Mouse (Mus musculus): ENCODE data around the gene Zfand4. TPM values are rescaled to one million over a fixed set of nuclear protein-coding genes. Genes with fewer than 3 reads are reported as not detected.
A peak's percentile ranks its signal among the peaks of the same experiment; 100 is the strongest.

Zfand4 gene
- polyA plus RNA-seq, 1 experiment from 2014 or later: 10.4 TPM

DNA sequence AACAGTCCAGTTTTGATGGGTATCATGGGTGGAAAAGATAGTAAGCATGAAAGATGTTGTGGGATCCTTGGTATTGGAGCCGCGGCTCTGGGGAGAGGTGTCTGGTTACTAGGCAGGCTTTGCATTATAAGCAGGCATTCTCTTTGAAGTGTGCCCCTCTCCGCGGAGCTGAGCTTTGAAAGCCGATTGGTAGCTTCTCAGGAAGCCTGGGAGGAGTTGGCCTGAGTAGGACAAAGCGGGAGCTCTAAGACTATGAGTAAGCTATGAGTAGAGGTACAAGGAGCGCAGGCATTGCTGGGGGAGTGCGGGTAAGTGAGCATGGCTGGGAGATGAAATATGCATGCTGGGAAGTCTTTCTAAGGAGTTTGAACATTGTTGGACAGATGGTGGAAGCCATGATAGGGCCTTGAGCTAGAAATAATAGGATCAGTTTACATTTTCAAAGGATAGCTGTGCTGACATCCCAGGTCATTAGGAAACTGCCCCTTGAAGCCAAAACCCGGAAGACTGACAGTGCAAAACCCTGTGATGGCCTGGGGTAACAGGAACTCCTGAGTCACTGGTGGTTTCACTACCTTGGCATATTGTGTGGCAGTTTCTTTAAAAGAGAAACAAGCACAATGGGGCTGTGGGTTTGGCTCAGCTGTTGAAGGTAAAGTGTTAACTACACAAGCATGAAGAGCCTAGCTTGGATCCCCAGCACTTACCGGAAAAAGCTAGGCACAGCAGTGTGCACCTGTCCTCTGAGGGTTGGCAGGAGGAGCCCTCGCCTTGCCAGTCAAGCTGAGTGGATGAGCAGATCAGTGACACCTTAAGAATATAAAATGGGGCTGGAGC lies 2.5 kb downstream of the Zfand4 start:
- Histone ChIP-seq H3K36me3 (ENCODE audit: poor library complexity, severe bottlenecking) (peaks cover 8% of the 10 kb centered on the region; the same call in 1 of the 2 replicates), H3K4me3 (peak overlapping the region; percentile 24), H3K4me1 (peaks cover 21% of the 10 kb centered on the region), H3K27me3 (no peaks in the 10 kb centered on the region), H3K4me2 (peak overlapping the region; percentile 71), H3K9ac (0 out of 2 replicates have a peak overlapping the region, but pooled peaks have one; percentile 14), H3K9me3 (replicated peaks) (no peaks in the 10 kb centered on the region), H3K27ac (peak overlapping the region; percentile 78)
- ATAC-seq: peak; percentile 44
- WGBS: 14% methylated on average over 11 of the region's 11 CpGs

DNA sequence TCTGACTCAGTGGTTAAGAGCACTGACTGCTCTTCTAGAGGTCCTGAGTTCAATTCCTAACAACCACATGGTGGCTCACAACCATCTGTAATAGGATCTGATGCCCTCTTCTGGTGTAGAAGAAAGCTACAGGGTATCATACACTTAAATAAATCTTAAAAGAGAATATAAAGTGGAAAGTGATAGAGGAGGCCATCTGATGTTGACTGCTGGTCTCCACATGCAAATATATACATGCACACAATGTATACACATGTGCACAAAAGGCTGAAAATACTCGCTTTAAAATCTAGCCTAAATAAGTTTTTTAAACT lies 3.0 kb downstream of the Zfand4 start:
- Histone ChIP-seq H3K27me3 (no peaks in the 10 kb centered on the region), H3K9me3 (replicated peaks) (no peaks in the 10 kb centered on the region), H3K4me3 (no peak overlapping the region), H3K27ac (no peak overlapping the region), H3K4me2 (no peak overlapping the region), H3K9ac (no peak overlapping the region), H3K36me3 (ENCODE audit: poor library complexity, severe bottlenecking) (0 out of 2 replicates have a peak, but pooled peaks cover 3% of the 10 kb centered on the region), H3K4me1 (peaks cover 21% of the 10 kb centered on the region)
- WGBS: 96% methylated on average over 1 of the region's 1 CpGs
- no peak for ATAC-seq

DNA sequence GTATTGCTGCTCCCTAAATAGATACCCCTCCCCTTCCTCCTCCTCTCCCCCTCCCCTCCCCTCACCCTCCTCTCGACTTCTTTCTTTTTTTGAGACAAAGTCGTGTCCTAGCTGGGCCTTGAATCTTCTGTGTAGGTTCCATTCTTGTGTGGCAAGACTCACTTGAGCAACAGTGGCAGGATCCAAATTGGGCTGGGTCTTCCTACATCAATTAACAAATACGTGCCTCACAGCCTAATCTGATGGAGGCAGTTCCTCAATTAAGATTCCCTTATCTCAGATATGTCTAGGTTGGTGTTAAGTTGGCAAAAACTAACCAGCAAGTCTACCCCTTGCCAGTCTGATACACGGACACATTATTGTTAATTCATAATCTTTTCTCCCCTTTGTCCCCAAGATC lies 11.7 kb downstream of the Zfand4 start:
- Histone ChIP-seq H3K9me3 (replicated peaks) (no peaks in the 10 kb centered on the region), H3K36me3 (ENCODE audit: poor library complexity, severe bottlenecking) (peaks cover 20% of the 10 kb centered on the region), H3K4me1 (no peaks in the 10 kb centered on the region), H3K4me2 (no peak overlapping the region), H3K27me3 (no peaks in the 10 kb centered on the region), H3K9ac (no peak overlapping the region), H3K4me3 (no peak overlapping the region), H3K27ac (no peak overlapping the region)
- no peak for ATAC-seq
- 68% methylated on average over 4 of the region's 4 CpGs for WGBS

DNA sequence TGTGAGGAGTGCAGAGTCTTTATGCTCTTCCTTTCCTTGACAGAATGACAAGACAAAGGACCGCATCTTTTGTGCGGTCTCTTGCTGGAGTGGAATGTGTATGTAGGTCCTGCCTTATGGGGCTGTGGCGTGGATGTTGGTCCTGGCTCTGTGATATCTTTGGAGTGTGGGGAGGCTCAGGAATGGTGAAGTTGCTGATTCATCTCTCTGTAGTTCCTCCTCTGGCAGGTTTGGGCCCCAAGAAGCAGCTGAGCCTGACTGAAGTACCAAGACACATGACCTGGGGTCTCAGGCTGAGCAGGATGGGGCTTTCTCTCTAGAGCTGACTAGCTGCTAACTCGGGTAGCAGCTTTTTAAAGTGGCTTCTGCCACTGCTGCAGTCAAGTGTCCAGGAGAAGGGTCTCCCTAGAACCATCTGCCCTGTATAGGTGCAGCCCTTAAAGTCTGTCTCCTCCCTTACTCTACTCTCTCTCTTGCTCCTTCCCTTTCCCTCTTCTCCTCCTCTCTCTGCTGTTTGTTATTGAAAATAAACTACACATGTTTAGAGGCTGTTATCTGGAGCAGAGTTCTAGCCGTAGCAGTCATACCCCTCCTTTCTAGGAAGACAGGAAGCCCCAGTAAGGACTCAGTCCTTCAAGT lies 14.8 kb downstream of the Zfand4 start:
- ATAC-seq: no peak
- no peaks in the 10 kb centered on the region for H3K9me3 ChIP-seq (replicated peaks)
- H3K4me1 ChIP-seq: no peaks in the 10 kb centered on the region
- no peak overlapping the region for H3K27ac ChIP-seq
- H3K4me3 ChIP-seq: no peak overlapping the region
- H3K9ac ChIP-seq: no peak overlapping the region
- no peaks in the 10 kb centered on the region for H3K27me3 ChIP-seq
- no peak overlapping the region for H3K4me2 ChIP-seq
- H3K36me3 ChIP-seq (ENCODE audit: poor library complexity, severe bottlenecking): peaks cover 24% of the 10 kb centered on the region
- 78% methylated on average over 5 of the region's 5 CpGs for WGBS

DNA sequence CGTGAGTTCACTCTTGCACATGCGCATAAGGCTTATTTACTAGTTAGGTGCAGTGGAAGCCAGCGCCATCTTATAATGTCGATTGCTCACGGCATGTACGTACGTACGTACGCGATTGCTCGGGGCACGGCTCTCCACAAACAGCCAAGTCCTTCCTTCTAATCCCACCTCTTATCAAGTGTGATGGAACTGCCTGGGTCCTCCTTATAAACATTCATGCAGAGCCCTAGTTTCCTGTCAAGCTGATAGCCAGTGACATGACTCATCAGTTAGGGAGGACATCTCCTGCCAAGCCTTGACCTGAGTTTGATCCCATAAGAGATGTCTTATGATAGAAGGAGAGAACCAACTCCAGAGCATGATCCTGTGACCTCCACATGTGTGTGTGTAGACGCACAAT lies 17.0 kb downstream of the Zfand4 start:
- Histone ChIP-seq H3K9ac (no peak overlapping the region), H3K4me1 (no peaks in the 10 kb centered on the region), H3K27ac (no peak overlapping the region), H3K9me3 (replicated peaks) (no peaks in the 10 kb centered on the region), H3K4me2 (no peak overlapping the region), H3K4me3 (no peak overlapping the region), H3K27me3 (no peaks in the 10 kb centered on the region), H3K36me3 (ENCODE audit: poor library complexity, severe bottlenecking) (peaks cover 8% of the 10 kb centered on the region; the same call in 1 of the 2 replicates)
- ATAC-seq: no peak
- WGBS: 95% methylated on average over 13 of the region's 13 CpGs

DNA sequence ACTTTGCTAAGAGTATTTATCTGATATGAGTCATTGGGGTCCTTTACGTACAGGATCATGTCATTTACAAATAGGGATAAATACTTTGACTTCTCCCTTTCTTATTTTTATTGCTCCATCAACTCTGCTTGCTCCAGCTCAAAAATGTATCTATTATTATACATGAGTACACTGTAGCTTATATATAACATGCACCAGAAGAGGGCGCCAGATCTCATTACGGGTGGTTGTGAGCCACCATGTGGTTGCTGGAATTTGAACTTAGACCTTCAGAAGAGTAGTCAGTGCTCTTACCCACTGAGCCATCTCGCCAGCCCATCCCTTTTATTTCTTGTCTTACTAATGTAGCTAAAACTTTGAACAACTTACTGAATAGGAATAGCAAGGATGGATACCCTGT lies 18.5 kb downstream of the Zfand4 start:
- H3K36me3 ChIP-seq (ENCODE audit: poor library complexity, severe bottlenecking): peaks cover 4% of the 10 kb centered on the region; the same call in 1 of the 2 replicates
- H3K4me3 ChIP-seq: no peak overlapping the region
- no peak overlapping the region for H3K27ac ChIP-seq
- WGBS: 54% methylated on average over 4 of the region's 4 CpGs
- no peak for ATAC-seq
- H3K4me1 ChIP-seq: no peaks in the 10 kb centered on the region
- H3K27me3 ChIP-seq: no peaks in the 10 kb centered on the region
- no peaks in the 10 kb centered on the region for H3K9me3 ChIP-seq (replicated peaks)
- H3K4me2 ChIP-seq: no peak overlapping the region
- no peak overlapping the region for H3K9ac ChIP-seq

DNA sequence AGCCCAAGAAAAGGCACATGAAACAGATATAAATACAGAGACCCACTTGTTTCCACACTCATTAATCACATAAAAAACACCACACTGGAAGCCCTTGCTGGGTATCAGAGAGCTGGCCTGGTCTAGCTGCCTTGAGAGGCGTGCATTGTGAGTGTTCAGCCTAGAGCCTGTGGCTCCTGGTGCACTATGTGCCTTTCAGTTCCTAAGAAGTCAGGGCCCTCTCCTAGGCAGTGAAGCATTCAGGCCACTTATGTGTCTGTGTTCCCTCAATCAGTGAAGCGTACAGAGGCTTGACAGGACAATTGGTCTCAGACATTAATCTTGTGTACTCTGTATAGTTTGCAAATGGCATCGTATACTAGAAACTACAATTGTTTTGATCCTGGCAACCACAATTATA lies 19.3 kb downstream of the Zfand4 start:
- Histone ChIP-seq H3K4me3 (no peak overlapping the region), H3K27me3 (no peaks in the 10 kb centered on the region), H3K9ac (no peak overlapping the region), H3K27ac (no peak overlapping the region), H3K4me1 (no peaks in the 10 kb centered on the region), H3K9me3 (replicated peaks) (no peaks in the 10 kb centered on the region), H3K36me3 (ENCODE audit: poor library complexity, severe bottlenecking) (peaks cover 4% of the 10 kb centered on the region; the same call in 1 of the 2 replicates), H3K4me2 (no peak overlapping the region)
- no peak for ATAC-seq
- whole genome bisulfite sequencing: 84% methylated on average over 3 of the region's 3 CpGs

DNA sequence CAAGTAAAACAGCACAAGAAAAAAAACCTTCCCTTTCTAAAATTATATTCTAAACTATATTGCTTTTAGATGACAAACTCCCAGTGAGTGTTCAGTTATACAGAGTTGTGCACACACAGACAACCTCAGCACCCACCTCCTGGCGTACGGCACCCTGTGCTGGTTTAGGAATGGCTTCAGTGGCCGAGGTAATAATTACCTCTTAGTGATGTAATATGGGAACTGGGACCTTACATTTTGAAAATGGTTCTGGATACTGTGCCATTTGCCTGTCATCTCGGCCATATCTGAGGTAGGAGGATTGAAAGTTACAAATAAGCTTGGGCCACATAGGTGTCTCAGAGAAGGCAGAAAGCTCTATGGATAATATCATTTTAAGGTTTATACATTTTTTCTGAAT lies 22.3 kb downstream of the Zfand4 start:
- no peak overlapping the region for H3K27ac ChIP-seq
- H3K4me1 ChIP-seq: no peaks in the 10 kb centered on the region
- H3K9ac ChIP-seq: no peak overlapping the region
- H3K9me3 ChIP-seq (replicated peaks): no peaks in the 10 kb centered on the region
- H3K4me3 ChIP-seq: no peak overlapping the region
- WGBS: 92% methylated on average over 4 of the region's 4 CpGs
- H3K27me3 ChIP-seq: no peaks in the 10 kb centered on the region
- H3K4me2 ChIP-seq: no peak overlapping the region
- no peak for ATAC-seq
- 0 out of 2 replicates have a peak, but pooled peaks cover 7% of the 10 kb centered on the region for H3K36me3 ChIP-seq (ENCODE audit: poor library complexity, severe bottlenecking)

DNA sequence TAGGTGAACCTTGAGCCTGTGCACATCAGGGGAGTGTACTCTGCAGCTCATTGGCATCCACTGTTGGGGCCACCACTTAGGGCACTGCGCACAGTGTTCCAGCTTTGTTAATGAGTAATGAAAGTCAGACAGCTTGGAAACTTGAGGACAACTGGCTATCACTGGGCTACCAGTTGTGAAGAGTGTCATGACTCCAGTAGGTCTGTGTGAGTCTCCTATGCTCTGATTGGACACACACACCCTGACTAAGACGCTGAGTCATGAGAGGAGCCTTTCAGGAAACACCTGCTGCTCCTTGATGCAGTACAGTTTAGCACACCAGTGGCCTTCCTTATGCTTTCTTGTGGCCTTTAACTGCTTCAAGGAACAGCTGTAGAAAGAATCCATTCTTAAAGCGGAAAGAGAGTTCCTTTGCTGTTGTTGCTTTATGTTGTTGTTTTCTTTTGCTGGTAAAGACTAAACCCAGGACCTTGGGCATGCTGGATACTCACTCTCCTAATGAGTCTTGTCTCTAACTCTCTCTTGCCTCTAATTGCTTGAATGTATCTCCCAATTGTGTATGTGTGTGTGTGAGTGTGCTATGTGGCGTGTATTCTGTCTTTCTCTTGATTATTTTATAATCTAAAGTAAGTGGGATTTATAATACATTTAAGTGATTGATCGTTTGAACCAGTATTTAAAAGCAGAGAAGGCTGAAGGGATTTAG lies 23.0 kb downstream of the Zfand4 start:
- H3K9ac ChIP-seq: no peak overlapping the region
- no peaks in the 10 kb centered on the region for H3K4me1 ChIP-seq
- 85% methylated on average over 5 of the region's 5 CpGs for WGBS
- no peak overlapping the region for H3K4me3 ChIP-seq
- H3K9me3 ChIP-seq (replicated peaks): no peaks in the 10 kb centered on the region
- H3K27me3 ChIP-seq: no peaks in the 10 kb centered on the region
- ATAC-seq: no peak
- no peak overlapping the region for H3K4me2 ChIP-seq
- no peak overlapping the region for H3K27ac ChIP-seq
- 0 out of 2 replicates have a peak, but pooled peaks cover 9% of the 10 kb centered on the region for H3K36me3 ChIP-seq (ENCODE audit: poor library complexity, severe bottlenecking)

DNA sequence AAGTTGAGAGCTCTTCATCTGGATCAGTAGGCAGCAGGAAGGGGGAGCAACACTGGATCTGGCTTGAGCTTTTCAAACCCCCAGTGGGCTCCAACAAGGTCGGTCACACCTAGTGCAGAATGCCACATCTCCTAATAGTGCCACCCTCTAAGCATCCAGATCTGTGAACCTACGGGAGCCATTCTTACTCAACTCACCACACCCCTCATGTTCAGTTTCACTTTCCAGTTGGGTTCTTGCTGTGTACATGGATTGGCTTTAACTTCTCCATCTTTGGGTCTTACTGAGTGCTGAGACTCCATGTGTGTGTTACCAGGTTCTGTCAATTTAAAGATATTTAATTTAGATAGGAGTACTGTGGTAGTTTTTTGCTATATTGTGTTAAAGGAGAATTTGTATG lies 47.4 kb downstream of the Zfand4 start:
- H3K9me3 ChIP-seq (replicated peaks): no peaks in the 10 kb centered on the region
- no peak overlapping the region for H3K27ac ChIP-seq
- ATAC-seq: no peak
- H3K36me3 ChIP-seq (ENCODE audit: poor library complexity, severe bottlenecking): no peaks in the 10 kb centered on the region
- no peak overlapping the region for H3K4me3 ChIP-seq
- no peak overlapping the region for H3K4me2 ChIP-seq
- WGBS: 92% methylated on average over 2 of the region's 2 CpGs
- H3K4me1 ChIP-seq: no peaks in the 10 kb centered on the region
- no peak overlapping the region for H3K9ac ChIP-seq
- no peaks in the 10 kb centered on the region for H3K27me3 ChIP-seq

DNA sequence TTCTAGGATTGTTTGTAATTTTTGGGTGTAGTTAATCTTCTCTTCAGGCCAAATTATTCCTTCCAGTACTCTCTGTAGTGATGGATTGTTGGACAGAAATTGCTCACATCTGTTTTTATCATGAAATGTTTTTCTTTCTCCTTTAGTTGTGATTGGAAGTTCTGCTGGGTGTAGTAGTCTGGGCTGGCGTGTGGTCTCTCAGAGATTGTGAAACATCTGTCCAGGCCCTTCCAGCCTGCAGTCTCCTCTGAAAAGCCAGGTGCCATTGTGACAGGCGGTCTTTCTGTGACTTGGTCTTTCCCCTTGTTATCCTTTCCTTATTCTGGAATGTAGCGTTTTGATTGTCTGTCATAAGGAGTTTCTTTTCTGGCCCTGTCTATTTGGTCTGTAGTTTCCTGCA lies 55.2 kb downstream of the Zfand4 start:
- H3K27me3 ChIP-seq: no peaks in the 10 kb centered on the region
- ATAC-seq: no peak
- no peak overlapping the region for H3K9ac ChIP-seq
- H3K36me3 ChIP-seq (ENCODE audit: poor library complexity, severe bottlenecking): no peaks in the 10 kb centered on the region
- H3K27ac ChIP-seq: no peak overlapping the region
- no peaks in the 10 kb centered on the region for H3K4me1 ChIP-seq
- H3K4me2 ChIP-seq: no peak overlapping the region
- no peaks in the 10 kb centered on the region for H3K9me3 ChIP-seq (replicated peaks)
- WGBS: 86% methylated on average over 3 of the region's 3 CpGs
- no peak overlapping the region for H3K4me3 ChIP-seq

DNA sequence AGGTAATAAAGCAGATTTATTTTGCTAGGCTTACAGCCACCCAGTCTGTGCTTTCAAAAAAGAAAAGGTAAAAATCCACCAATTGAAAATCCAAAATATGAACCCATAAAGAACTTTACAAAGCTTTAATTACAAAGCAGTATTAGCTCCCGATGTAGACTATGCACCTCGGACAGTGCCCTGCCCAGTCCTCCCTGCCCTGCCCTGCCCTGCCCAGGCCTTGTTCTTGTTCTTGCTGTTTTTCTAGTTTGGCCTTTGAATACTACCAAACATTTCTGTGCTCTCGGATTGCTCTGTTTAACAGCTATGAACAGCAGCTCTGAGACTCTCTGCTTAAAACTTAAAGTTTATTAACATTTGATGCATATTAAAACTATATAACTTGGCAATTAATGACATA lies 62.6 kb downstream of the Zfand4 start:
- H3K27me3 ChIP-seq: no peaks in the 10 kb centered on the region
- H3K4me3 ChIP-seq: no peak overlapping the region
- no peaks in the 10 kb centered on the region for H3K36me3 ChIP-seq (ENCODE audit: poor library complexity, severe bottlenecking)
- no peak overlapping the region for H3K27ac ChIP-seq
- no peak overlapping the region for H3K4me2 ChIP-seq
- ATAC-seq: no peak
- no peaks in the 10 kb centered on the region for H3K4me1 ChIP-seq
- H3K9me3 ChIP-seq (replicated peaks): no peaks in the 10 kb centered on the region
- H3K9ac ChIP-seq: no peak overlapping the region
- WGBS: 89% methylated on average over 3 of the region's 3 CpGs
